Mouse (Mus musculus) common myeloid progenitor, adult 5-6 weeks (primary cell): ENCODE measurements around the gene Bdkrb2. TPM values are rescaled to one million over a fixed set of nuclear protein-coding genes. Genes with fewer than 3 reads are reported as not detected.

Source experiments
- ATAC-seq: replicated peaks from 2 replicates; pipeline ENCODE4 v1.8.0; 2016; ENCODE audit warnings: low read depth, mild to moderate bottlenecking, moderate TSS enrichment, inconsistent platforms; ENCODE audit not compliant: poor library complexity, severe bottlenecking
- total RNA-seq: library from RNA; stranded (forward); fragments of 200-1000, 187-1606 nt; gene quantifications from 2 replicates; pipeline ENCODE4 v1.2.3, GENCODE M21; 2017

Gene Bdkrb2
- total RNA-seq, 1 experiment from 2014 or later: not detected

- no peak for ATAC-seq
These were observed 73.5 kb downstream of the Bdkrb2 start for GRCm38 (mm10) chr12:105636551-105636950.

GRCm38 (mm10) chr12:105637554-105637953 lies 74.5 kb downstream of the Bdkrb2 start:
- no peak for ATAC-seq

GRCm38 (mm10) chr12:105642770-105643321 lies 79.8 kb downstream of the Bdkrb2 start:
- ATAC-seq: no peak

Other genes starting within 250 kb of the Bdkrb2 start
- gene Tunar, start 229.4 kb upstream of the Bdkrb2 start, total RNA-seq: not detected in 2 replicates
- not detected in 2 replicates for gene D430019H16Rik, start 109.4 kb upstream of the Bdkrb2 start, total RNA-seq
- not detected in 2 replicates for gene Bdkrb1, start 39.9 kb downstream of the Bdkrb2 start, total RNA-seq
- 10.7 and 11.6 TPM in 2 replicates for gene Gskip, start 121.6 kb downstream of the Bdkrb2 start, total RNA-seq
- 24.7 and 34.0 TPM in 2 replicates for gene Atg2b, start 122.0 kb downstream of the Bdkrb2 start, total RNA-seq
- not detected in 2 replicates for gene Ak7, start 142.8 kb downstream of the Bdkrb2 start, total RNA-seq
- 166 and 176 TPM in 2 replicates for gene Papola, start 221.5 kb downstream of the Bdkrb2 start, total RNA-seq